Mouse (Mus musculus) gastrocnemius, adult 8-10 months (tissue): Measurements from ENCODE around the gene BC030499. TPM values are rescaled to one million over a fixed set of nuclear protein-coding genes. Genes with fewer than 3 reads are reported as not detected.

Source experiments
- DNase-seq, 2 experiments: peaks; one replicate each; pipeline ENCODE4 v3.0.0; 2022; ENCODE audit warnings: low spot score in 2 of 2
- total RNA-seq, 4 experiments: library from RNA; stranded (reverse); gene quantifications; 2 replicates each; pipeline ENCODE4 v1.2.4; 2022

The BC030499 gene
- total RNA-seq, 4 experiments from 2014 or later = 0.13 to 0.49 (median 0.16) TPM

GRCm38 (mm10) chr11:78345801-78346200, 55.2 kb downstream of the BC030499 start:
- no peak for DNase-seq

Other genes with a start within 250 kb of the BC030499 start
- 10 to 100 TPM; 20.5 to 22.9 (median 22.6) TPM for gene Eral1, start 210.5 kb upstream of the BC030499 start, total RNA-seq
- 1 to 10 TPM; 5.6 to 7.8 (median 7.3) TPM for gene Fam222b, start 196.2 kb upstream of the BC030499 start, total RNA-seq
- 1 to 10 TPM; 2.9 to 3.5 (median 3.2) TPM for gene Traf4, start 125.3 kb upstream of the BC030499 start, total RNA-seq
- under 1 TPM; 0.19 to 0.73 (median 0.50) TPM for gene Nek8, start 114.2 kb upstream of the BC030499 start, total RNA-seq
- gene Tlcd1, start 114.1 kb upstream of the BC030499 start, total RNA-seq = 1 to 10 TPM in 1 of 4 experiments, under 1 TPM in 3; 0.56 to 1.7 (median 0.64) TPM
- gene Rpl23a, start 107.3 kb upstream of the BC030499 start, total RNA-seq = 100 to 1,000 TPM; 671 to 835 (median 744) TPM
- 1 to 10 TPM; 1.6 to 5.5 (median 3.4) TPM for gene Rab34, start 102.4 kb upstream of the BC030499 start, total RNA-seq
- gene Proca1, start 97.4 kb upstream of the BC030499 start, total RNA-seq = under 1 TPM; 0.34 to 0.88 (median 0.52) TPM
- 10 to 100 TPM; 46.6 to 51.5 (median 47.2) TPM for gene Sdf2, start 45.1 kb upstream of the BC030499 start, total RNA-seq
- 10 to 100 TPM; 27.8 to 33.0 (median 31.7) TPM for gene Supt6, start 44.9 kb upstream of the BC030499 start, total RNA-seq
- 100 to 1,000 TPM; 211 to 289 (median 233) TPM for gene 2610507B11Rik, start 29.1 kb upstream of the BC030499 start, total RNA-seq
- gene Spag5, start 10.7 kb downstream of the BC030499 start, total RNA-seq = 1 to 10 TPM; 2.2 to 2.8 (median 2.6) TPM
- gene Aldoc, start 32.1 kb downstream of the BC030499 start, total RNA-seq = 1 to 10 TPM; 1.5 to 2.2 (median 1.7) TPM
- gene Pigs, start 37.6 kb downstream of the BC030499 start, total RNA-seq = 10 to 100 TPM; 19.1 to 25.1 (median 21.3) TPM
- 10 to 100 TPM in 1 of 4 experiments, 1 to 10 TPM in 3; 5.3 to 14.9 (median 8.4) TPM for gene Unc119, start 52.6 kb downstream of the BC030499 start, total RNA-seq
- gene Foxn1, start 95.7 kb downstream of the BC030499 start, total RNA-seq = not detected
- not detected for gene Slc13a2, start 131.4 kb downstream of the BC030499 start, total RNA-seq
- under 1 TPM; 0.47 to 0.56 (median 0.50) TPM for gene Slc46a1, start 174.9 kb downstream of the BC030499 start, total RNA-seq
- gene Sarm1, start 206.9 kb downstream of the BC030499 start, total RNA-seq = under 1 TPM; 0.40 to 0.77 (median 0.49) TPM
- gene Vtn, start 208.2 kb downstream of the BC030499 start, total RNA-seq = 10 to 100 TPM in 1 of 4 experiments, 1 to 10 TPM in 3; 5.7 to 11.1 (median 6.7) TPM
- not detected for gene Sebox, start 212.6 kb downstream of the BC030499 start, total RNA-seq
- 10 to 100 TPM; 11.0 to 16.0 (median 14.4) TPM for gene Tmem199, start 221.3 kb downstream of the BC030499 start, total RNA-seq
- gene Poldip2, start 221.4 kb downstream of the BC030499 start, total RNA-seq = 100 to 1,000 TPM in 1 of 4 experiments, 10 to 100 TPM in 3; 95.0 to 105 (median 98.5) TPM
- 10 to 100 TPM; 44.2 to 54.5 (median 48.9) TPM for gene Tnfaip1, start 245.5 kb downstream of the BC030499 start, total RNA-seq
- 10 to 100 TPM; 12.7 to 21.1 (median 17.3) TPM for gene Ift20, start 245.5 kb downstream of the BC030499 start, total RNA-seq